Mouse (Mus musculus) lung, adult 2 months (tissue): Measurements from ENCODE around the gene Gsap.

Source experiments
- CTCF ChIP-seq: fragments of 200-500 bp; IDR thresholded peaks from 2 replicates; pipeline ENCODE4 v1.5.1; 2011; ENCODE audit warnings: mild to moderate bottlenecking, low read length, control low read depth; ENCODE audit not compliant: insufficient read depth
- POLR2A ChIP-seq: fragments of 200-500 bp; IDR thresholded peaks from 2 replicates; pipeline ENCODE4 v1.6.1; 2011; ENCODE audit warnings: low read depth, mild to moderate bottlenecking, control low read depth, low read length, borderline replicate concordance; ENCODE audit errors: extremely low read depth

- TF ChIP-seq POLR2A (no peak), CTCF (no peak)
Measured at GRCm38 (mm10) chr5:21211406-21211805, 25.4 kb downstream of the Gsap start.
